Mouse (Mus musculus): ENCODE measurements around the gene Bicdl2.

DNA sequence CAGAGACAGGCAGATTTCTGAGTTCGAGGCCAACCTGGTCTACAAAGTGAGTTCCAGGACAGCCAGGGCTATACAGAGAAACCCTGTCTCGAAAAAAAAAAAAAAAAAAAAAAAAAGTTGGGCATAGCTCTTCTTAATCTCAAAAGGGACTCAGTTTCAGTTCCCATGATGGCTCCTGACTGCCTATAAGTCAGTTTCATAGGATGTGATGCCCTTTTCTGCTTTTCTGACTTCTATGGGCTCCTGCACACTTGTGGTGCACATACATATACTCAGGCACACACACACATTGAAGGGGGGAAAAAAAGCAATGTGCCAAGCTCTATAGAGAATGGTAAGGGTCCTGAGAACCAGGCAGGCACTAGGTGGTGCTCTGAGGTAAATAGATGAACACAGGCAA, 7.0 kb upstream of the Bicdl2 start:
- TF ChIP-seq CTCF (IDR thresholded peaks at IDR 0.05; ENCODE audit: borderline replicate concordance, control insufficient read depth, extremely low read depth, insufficient read depth, low read length, poor library complexity) (no peak), POLR2A (IDR thresholded peaks at IDR 0.05; ENCODE audit: control insufficient read depth, extremely low read depth, insufficient read depth, low read length, poor library complexity) (no peak)
